Mouse (Mus musculus) kidney, adult 9 months (tissue): ENCODE measurements around the gene Iba57.

Experiments
- DNase-seq: peaks from one replicate; pipeline ENCODE4 v3.0.0; 2022

Iba57 gene

DNA sequence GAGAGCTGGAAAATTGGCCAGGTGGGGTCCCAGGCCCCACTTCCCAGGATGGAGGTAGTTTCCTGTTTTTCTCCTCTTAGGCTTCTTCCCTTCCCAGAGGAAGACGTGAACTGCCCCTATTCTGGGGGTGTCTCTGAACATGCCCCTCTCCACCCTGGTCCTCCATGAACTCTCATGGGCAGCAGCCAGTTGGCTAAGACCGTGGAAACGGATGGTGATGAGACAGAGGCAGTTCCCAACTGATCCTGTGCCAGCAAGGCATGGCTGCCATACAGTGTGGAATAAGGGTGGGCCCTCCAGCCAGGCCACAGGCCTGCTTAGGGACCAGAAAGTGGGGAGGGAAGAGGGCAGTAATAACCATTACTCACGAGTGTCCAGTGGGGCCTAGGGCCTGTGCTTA is 7.0 kb upstream of the Iba57 start:
- no peak for DNase-seq

DNA sequence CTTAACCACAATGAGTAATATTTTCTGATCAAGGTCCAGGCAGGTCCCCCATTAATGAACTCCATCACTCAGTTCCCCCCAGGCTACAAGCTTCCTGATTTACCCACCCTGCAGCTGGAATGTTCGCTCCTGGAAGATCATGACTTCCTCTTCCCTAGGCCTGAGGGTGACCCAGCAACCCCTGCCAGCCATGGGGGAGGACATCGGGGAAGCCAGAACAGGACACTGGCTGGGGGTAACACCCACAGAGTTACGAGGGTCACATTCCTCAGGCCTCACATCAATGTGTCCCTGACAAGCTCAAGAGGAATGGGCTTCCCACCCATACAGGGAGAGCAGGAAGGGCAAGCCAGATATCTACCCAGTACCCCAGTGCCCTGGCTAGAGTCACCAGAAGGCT is 6.3 kb upstream of the Iba57 start:
- DNase-seq = no peak

DNA sequence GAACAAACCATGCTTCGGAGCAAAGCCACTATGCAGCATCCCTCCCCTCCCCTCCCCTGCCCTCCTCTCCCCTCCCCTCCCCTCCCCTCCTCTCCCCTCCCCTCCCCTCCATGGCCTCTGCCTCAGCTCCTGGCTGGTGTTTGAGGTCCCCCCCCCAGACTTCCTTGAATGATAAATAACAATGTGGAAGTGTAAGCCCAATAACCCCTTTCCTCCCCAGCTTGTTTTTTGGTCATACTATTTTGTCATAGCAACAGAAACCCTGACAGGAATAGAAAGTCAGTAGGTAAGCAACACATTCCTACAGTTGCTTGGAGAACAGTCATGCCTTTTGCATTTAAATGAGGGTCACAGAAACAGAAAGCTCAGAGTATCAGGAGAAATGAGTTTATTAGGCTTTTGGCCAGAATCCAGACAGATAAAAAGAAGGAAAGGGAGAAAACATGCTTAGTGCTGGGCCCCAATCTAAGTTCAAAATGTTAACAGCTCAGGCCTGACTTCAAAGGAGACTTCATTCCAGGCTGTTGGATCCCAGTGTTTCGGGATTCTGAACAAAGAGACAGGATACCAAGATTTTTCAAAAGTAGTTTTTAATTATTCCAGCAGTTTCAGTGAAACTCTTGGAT is 2.2 kb upstream of the Iba57 start:
- peak; percentile 36 for DNase-seq

DNA sequence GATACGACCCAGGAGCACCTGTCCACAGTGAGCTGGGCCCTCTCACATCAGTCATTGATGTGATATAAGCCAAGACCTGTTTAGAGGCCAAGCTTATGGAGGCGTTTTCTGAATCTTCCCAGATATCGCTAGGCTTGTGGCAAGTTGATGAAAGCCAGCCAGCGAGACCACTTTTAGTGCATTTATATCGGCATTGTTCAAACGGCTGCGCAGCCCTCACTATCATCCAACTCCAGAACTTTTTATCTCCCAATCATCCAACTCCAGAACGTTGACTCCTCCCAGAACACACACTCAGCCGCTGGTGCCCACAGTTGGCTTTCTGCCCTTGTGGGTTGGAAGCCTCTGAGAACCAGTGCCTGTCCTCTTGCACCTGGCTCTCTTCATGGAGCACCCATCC is 845 bp upstream of the Iba57 start:
- DNase-seq = no peak

DNA sequence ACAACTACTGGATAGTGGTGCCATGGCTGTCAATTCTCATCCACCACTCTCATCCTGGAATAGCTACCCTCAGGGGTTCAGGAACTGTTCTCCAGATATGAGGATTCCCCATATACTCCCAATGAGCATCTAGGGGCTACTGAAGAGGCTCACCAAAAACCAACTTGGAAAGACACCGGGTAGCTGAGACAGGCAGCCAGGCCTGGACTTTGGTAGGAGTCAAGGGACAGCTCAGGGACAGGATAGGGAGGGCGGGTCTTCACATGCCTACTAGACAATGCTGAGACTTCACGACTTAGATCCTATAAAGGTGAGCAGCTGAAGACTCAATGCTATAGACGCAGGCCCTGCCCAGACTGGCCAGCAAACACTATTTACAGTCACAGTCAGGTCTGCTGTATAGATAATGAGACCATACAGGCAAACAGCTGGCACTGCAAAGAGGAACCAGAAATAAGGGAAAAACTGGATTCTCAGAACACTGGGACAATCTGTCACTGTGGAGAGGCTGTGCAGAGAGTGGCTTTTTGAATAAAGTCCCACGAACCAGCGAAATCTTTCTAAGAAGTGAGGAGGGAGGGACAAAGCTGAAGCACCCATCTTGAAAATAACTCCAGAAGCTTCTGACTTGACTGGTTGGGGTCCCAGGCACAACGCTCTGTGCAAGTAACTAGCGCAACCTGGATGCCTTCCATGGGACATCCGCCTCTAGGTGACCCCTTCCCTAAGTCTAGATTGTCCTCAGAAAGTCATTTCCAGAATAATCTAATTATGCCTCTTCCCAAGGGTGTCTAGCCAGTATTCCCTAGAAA is 890 bp downstream of the Iba57 start:
- DNase-seq = peak; percentile 26

DNA sequence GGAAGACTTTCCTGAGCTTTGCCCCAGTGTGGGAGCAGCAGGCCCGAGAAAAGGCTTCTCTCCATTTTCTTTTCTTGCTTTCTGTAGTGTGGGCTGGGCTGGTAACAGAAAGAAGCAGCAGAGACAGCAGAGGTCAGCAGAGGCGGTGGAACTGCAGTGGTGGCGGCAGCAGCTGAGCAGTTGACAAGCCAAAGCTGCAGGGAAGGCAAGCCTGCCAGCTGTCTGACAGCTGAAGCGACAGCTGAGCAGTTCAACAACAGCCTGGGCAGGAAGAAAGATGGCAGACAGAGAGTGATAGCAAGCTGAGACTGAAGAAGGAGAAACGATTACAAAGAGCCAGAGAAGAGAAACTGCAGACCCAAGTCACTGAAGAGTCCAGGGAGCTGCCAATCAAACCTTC is 2.1 kb downstream of the Iba57 start:
- no peak for DNase-seq

DNA sequence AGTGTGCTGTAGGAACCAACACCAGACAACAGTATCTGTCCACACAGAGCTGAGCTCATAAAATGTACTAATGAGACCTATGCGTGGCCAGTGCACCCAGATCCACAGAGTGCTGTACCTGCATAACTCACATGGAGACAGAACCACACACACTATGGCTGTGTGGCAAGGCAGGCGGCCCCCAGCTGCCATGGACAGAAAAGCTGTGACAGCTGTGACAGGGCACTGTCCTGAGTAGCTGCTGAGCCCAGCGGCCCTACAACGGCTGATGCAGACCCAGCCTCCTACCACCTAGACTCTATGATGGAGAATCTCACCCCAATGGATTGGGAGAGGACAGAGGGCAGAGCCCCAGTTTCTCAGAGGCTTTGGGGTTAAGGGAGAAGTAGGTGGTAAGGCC is 4.0 kb downstream of the Iba57 start:
- no peak for DNase-seq

DNA sequence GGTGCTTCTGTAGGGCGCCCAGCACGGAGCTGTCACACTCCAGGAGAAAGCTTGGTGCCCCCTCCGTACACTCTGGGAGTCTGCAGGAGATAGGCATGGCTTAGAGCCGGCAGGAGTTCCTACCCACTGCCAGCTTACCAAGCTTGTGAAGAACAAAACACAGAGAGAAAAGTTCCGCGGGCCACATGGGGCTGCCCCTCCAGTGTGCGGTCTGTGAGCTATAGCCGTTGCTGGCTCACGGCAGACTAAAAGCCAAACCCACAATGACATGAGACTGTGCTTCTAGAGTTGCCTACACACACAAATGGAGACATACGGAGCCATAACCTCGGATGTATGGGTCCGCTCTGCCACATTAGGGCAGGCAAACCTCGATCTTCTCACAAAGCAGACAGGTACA is 4.4 kb downstream of the Iba57 start:
- no peak for DNase-seq

DNA sequence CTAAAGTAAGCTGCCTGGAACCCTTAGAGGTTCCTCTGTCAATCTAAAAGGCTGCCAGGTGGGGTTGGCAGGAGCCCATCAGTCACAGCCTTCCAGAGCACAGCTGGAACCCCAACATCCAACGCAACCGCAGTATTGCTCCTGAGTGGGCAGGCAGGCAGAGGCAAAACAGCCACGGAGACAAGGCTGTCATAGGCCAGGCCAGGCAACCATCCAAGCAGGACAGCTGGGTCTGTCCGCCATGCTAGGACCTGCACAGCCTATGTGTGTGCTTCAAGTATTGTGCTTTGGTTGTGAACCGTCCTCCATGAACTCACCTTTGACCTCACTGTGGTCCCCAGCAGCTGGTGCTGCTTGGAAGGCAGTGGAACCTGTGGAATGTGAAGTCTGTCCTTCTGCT is 7.6 kb downstream of the Iba57 start:
- DNase-seq = no peak

DNA sequence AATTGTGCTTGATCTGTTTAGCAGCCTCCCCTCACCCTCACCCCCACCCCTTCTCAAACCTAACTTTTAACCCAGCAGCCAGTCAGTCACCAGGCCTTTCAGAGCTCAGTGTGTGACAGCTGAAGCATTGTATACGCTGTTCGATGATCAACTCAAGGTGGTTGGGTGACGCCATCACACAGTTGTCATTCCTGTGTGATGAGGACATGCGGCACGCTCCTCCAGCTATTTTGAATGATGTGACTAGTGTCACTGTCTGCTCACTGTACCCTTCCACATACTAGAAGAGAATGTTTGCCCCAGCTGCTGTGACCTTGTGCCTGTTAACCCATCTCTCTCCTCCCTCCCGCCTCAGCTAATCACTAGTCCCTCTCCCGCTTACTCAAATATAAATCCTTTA is 9.3 kb downstream of the Iba57 start:
- no peak for DNase-seq

DNA sequence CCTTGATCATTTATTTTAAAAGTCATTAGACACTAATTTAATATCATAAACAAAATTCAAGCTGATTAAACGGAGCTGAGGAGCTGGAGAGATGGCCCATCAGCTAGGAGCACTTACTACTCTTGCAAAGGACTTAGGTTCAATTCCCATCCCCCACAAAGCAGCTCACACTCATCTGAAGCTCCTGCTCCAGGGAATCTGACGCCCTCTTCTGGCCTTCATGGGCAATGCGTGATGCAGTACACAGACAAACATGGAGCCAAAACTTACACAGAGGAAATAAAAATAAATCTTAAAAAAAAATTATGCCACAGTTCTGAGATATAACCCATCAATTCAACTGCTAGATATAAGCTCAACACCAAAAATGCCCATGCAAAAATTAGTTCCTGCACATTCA is 11.8 kb downstream of the Iba57 start:
- no peak for DNase-seq

DNA sequence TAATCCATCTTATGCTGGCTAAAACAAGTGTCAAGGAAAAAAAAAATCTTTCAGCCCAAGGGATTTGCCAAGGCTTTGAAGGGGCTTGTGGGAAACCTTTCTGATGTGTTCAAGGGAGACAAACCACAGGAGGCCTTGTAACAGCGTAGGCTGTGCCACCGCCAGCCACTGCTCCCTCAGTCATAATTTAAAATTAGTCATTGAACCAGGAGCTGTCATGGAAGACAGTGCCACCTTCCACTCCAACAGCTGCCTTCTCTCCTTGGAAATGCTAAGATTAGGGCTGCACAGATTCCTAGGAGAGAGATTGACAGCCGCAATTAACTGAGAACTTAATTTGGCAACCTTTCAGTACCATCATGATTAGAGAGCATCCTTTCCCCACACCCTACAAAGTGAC is 14.2 kb downstream of the Iba57 start:
- DNase-seq = no peak

DNA sequence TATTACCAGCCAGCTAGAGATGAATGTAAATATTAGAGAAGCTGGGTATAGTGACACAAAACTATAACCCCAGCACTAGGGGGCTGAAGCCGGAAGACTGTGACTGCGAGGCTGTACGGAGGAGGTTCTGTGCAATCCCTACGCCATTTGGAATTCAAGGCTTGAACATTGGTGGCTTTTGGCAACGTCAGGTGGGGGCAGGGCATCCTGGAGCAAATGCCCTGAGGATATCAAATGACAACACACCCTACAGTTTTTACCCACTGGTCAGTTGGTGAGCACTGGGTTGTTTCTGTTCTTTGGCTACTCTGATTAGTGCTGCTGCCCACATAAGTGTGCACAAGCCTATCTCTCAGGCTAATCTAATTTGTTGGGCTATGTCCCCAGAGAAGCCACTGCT is 20.6 kb downstream of the Iba57 start:
- DNase-seq = no peak

DNA sequence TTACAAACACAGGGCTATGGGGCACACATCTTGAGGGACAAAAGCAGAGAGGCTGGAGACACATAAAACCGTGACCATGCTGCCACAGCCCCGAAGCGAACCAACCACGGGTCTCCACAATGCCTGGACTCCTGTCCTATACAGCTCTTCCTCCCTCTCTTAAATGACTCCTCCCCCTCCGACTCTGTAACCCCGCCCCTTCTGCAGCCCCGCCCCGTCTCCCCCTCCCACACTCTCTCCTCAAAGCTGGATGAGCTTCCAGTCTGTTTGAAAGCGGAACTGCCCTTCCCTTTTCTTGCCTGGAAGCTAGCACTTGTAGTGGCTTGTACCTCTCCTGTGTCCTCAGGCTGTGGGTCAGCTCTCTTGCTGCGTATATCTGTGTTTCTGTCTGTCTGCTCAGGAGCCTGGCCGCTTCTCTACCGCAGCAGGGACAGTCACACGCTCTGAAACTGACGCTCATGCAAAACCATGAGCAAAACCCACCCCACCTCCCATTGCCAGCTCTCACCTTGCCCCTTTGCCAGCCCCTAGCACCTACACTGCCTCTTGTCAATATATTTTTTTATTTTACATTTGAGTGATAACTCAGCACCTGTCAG is 21.7 kb downstream of the Iba57 start:
- no peak for DNase-seq

DNA sequence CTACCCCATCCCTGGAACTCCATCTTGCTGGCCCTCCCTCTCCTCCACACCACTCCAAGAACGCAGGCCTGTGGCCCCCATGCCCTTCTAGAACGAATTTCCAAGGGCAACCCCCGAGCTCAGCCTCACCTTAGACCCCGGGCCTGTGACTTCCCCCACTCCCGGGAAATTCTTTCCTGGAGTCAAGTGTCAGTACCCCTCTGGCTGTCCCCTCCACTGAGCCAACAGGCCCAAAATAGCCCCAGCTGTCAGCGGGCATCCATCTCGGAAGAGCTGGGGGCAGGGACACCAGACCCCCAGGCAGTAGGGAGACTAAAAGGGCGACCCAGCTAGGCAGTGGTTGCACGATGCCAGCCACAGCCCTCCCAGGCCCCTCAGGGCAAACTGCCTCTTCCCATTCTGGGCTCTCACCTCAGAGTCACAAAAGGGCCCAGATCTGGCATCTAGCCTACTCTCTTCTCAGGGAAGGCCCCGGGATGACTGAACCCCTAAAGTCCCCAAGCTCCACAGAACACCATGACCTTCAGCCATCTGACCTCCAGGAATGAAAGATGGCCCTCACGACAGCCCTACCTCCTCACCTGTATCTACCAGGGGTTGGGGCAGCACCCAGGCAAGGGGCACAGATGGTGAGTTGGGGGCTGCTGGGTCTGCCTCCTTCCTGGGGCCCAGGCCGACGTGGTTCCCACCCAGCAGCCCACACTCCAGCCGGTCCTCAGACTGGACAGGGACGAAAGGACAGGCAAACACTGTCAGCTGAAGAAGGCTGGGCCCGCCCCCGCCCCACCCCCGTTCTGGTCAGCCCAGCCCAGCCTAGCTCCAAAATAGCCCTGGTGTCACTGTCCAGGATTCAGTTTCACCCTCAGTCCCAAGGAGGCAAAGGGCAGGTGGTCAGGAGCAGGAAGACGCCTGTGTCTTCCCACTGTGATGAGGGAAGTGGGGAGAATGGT is 24.7 kb downstream of the Iba57 start:
- no peak for DNase-seq

DNA sequence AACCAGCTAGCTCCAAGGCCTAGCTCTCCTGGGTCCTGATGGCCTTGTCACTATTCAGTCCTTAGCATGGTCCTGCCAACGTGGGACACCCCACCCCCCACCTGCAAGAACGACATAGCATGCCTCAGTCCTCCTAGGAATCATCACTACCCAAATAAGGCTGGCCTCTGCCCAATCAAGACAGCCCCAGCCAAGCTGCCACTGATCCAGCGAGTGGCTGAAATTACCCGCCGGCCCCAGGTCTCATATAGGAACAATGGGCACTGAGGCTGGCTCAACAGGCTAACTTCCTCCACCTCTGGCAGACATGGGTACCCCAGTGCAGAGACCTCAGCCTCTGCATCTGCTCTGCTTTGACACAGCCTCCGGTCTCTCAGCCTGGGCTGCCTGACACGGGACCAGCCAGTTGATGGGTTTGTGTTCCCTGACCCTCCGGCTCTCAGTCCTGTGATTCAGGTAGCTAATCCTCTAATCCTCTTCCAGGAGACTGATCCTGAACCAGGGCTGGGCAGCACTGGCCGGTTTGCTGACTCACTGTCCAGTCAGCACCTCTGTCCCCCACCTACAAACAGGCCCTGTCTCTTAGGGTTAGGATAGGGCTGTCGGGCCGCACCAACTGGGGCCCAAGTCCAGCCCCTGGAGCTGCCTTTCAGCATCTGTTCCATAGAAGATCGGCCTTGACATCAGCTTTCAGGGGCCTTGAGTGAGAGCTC is 26.4 kb downstream of the Iba57 start:
- no peak for DNase-seq

DNA sequence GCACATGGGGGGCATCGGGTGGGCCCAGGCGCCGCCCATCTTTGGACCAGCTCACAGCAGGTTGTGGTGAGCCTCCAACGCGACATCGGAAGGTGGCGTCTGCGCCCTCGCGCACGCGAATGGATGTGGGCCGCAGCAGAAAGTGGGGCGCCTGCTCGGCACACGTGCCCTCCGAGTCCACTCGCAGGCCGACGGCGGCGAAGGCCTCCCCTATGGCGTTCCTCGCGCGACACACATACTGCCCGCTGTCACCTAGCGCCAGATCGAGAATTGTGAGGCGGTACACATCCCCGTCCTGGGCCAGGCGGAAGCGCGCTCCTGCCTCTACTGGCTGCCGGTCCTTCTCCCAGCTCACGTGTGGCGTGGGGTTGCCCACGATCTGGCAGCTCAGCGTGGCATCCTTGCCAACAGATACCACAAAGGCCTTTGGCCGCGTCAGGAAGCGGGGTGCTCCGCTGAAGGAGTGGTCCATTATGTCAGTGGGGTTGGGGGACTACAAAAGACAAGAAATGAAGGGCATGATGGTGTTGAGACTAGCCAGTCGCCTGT is 27.6 kb downstream of the Iba57 start, which contains the start of gene Obscn:
TSS of gene Obscn (minus strand) at position 499 of the 549 bp plus-strand sequence.
- no peak for DNase-seq

DNA sequence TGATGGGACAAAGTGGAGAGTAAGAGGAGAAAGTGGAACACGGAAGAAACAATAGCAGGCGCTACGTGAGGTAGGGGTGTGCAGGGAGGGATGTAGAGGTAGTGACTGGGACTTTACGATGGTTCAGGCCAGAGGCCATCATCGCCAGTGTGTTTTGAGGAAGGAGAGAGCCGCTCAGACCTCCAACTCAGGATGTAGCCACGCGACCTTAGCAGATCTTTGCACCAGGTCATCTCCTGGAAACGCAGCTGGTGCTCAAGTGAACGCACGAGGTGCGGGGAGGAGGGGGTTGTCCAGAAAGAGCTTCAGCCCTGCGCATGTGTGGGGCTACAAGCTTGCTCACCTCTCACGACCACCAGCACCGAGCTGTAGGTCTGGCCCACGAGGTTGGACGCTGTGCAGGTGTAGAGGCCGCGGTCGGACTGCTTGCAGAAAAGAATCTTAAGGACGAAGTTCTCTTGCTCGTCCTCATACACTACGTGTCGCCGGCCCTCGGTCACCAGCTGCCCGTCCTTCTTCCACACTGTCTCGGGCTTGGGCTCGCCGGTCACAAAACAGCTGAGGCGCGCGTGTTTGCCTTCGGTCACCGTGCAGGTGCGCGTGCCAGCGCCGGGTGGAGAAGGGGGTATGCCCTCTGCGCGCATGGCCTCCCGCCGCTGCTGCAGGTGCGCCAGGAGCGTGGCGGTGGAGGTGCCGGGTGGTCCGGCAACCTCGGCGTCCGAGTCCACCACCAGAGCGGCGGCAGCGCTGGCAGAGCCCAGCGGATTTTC is 28.3 kb downstream of the Iba57 start:
- DNase-seq = no peak

DNA sequence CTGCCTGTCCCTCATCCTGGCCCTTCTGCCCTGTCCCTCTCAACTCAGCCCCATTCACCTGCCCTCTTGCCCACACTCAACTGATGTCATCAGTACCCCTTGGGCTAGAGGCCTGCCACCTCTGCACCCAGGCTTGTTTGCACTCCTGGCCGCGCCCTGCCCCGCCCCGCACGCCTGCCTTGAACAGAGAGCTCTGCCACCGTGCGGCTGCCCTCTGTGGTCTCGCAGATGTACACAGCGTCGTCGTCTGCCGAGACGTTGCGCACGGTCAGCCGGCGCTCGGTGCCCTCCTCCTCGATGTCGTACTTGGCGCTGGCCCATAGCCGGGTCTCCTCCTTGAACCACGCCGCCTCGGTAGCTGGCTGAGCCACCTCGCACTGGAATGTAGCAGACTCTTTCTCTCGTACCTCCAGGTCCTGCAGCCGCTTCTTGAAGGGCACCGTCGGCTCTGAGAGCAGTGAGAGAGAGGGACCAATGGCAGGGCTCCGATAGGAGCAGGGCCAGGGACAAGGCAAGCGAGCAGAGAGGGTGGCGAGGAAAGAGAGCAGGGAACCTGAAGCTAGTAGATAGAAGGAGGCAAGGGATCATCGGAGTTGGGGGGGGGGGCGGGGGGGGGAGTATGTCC is 29.1 kb downstream of the Iba57 start:
- no peak for DNase-seq

DNA sequence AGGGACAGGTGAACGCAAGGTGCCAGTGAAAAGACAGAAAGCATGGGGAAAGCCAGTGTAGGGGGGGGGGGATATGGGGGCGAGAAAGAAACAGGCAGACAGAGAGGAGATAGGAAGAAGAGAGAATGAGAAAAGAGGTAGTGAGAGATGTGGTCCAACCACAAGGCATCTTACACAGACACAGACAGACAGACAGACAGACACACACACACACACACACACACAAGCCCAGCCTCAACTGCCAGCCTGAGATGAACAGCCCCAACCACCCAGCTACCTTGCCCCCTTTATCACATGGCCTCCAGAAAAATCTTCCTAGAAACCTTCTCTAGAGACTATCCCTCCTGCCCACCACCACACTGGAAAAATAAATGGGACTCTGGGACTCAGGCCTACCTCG is 31.5 kb downstream of the Iba57 start:
- no peak for DNase-seq

DNA sequence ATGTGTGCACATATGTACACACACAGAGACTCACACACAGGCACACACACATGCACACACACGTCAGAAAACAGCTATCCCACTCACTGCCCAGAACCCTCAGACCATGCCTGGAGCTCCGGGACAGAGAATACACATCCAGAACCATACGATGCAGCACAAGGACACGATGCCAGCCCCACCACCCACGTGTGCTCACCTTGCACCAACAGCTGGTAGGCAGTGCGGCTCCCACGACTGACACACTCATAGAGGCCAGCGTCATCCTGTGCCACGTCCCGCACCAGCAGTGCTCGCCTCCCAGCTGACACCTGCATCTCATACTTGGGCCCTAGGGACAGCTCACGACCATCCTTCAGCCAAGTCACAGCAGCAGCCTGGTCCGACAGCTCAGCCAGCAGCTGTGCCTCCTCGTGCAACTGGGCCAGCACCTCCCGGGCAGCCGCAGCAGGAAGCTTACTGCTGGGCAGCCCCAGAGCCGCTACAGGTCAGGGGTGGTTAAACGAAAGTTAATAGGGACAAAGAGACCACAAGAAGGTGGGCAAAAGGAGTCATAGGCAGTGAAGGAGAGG is 32.1 kb downstream of the Iba57 start:
- no peak for DNase-seq
